Mouse (Mus musculus) thymus, adult 18-20 months (tissue): Measurements from ENCODE around the gene Hpse2.

ENCODE experiments used
- DNase-seq, 2 experiments: peaks; one replicate each; pipeline ENCODE4 v3.0.0; 2022; ENCODE audit warnings: mixed read lengths in 2 of 2

Gene Hpse2

DNA sequence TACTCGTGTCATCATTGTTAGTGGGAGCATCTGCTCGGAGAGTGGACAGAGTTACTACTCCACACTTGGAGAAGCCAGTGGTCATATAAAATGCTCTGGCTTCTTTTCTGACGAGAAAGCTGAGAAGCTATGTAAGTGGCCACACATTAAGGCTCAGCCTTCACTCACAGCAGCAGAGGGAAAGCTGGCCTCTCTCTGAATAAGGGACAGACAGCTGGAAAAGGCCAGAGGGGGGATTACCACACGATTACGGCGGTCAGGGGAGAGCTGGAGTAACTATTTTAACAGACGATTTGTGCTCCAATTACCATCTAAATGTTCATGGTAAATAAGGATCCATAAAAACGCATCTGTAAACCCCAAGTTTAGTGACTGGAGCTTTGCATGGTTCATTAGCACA lies 232.1 kb downstream of the Hpse2 start:
- DNase-seq = no peak

DNA sequence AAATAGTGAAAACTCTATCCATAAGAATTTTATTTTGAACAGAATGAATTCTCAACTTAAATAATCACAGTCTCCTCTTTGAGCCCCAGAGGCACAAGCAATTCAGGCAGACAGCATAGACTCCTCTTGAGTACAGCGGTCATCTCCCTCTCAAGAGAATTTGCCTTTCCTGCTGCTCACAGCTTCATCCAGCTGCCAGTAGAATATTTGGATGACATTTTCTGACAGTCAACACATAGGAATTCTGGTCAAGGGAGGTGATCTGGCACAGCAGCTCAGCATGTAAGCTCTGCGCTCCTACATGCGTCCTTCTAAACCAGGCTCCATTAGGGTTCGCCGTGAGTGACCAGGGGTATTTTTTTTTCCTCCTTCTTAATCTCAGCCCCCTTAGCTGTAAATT lies 232.6 kb downstream of the Hpse2 start:
- DNase-seq = no peak

DNA sequence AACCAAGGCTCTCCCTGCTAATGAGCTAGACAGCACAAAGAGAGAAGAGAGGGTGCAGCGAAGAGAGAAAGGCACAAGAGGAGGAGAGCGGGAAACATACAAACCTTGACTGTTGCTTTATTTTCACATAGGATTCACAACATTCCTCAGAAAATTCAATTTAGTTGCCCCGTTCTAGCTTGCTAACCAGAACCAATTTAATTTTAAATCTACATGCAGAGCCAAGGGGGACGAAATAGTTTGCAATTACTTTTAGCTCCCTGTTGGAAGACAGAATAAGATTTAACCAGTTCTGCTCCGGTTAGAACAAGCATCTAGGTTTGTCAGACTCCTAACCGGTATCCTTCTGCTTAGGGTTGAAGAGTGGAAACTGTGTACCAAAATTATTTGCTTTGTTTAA lies 240.3 kb downstream of the Hpse2 start:
- no peak for DNase-seq

DNA sequence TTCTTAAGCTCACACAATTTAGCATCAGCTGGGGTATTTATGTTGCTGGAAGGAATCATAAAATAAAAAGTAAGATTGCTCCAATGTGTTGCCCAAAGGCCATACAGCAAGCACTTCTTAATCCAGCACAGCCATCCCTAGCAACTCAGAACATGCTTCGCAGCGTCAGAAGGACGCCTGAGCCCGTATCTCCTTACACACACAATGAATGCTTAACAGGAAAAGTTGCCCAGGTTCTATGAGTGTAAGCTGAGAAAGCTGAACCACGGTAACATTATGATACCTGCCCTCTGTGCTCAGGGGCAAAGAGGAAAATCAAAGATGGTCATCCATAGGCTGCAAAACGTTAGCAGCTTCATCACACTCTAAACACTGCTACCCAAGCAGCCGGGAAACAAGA lies 241.3 kb downstream of the Hpse2 start:
- no peak for DNase-seq

DNA sequence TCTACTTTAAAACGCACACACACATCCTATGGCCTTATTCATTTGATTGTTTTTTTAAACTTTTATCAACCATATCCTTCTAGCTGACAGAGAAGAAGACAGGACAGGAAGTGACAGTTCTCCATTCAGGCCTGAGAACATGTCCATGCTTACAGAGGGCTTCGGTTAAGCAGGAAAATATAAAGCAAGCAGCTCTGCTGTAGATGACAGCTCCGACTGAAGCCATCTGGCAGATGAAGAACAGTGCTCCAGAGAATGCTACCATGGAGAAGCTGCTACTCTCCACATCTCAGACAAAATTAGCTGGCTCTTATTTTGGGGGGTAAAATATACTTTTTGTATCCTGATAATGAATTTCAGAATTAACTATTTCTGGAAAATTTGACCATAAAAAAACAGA lies 246.5 kb downstream of the Hpse2 start:
- DNase-seq = no peak

DNA sequence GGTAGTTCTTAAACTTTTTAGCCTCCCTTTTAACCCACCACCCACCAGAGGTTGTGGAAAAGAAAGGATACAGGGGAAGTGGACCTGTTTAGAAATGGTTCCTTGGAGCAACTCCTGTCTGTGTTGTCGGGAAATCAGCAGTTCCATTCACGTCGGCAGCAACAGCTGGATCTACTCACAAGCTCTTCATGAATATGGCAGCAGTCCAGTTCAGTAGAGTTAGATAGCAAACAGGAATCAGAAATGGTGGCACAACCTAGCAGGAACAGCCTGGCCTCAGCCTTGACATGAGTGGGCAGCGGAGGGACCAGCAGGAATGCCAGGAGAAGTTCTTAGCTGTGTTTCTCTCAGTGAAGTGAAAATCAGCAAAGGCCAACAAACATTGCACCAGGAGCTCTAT lies 278.4 kb downstream of the Hpse2 start:
- no peak for DNase-seq

DNA sequence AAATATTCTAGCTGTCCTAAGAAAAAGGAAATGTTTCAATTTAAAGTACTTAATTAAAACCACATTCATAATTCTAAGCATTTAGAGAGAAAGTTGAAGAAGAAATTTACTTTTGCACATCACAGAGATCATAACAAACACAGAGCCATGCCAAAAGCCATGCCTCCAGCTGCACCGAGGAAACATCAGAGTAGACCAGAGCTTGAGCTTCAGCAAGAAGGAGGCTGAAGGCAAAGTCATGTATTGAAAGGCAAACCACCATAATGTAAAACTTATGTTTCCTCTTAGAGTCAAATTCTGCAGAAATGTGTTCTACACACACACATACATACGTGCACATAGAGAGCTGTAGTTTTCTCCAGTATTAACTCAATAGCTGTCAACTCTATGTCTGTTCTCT lies 291.2 kb downstream of the Hpse2 start:
- DNase-seq = no peak

DNA sequence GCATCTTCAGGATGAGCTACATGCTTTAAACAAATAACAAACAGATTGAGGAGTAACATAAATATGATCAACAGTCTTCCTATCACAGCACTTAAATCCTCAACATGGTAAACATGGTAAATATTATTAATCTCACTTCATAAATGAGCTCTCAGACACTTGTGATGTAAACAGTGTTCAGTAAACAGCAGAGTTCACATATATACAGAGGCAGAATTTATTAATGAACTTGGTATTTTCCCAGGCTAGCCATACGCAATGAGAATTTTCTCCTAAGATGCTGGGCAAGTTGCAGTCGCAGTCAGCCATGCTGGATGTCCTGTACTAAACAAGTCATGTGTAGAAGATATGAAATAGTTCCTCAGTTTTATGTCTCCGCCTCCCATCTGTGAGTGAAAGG lies 300.9 kb downstream of the Hpse2 start:
- DNase-seq = no peak

DNA sequence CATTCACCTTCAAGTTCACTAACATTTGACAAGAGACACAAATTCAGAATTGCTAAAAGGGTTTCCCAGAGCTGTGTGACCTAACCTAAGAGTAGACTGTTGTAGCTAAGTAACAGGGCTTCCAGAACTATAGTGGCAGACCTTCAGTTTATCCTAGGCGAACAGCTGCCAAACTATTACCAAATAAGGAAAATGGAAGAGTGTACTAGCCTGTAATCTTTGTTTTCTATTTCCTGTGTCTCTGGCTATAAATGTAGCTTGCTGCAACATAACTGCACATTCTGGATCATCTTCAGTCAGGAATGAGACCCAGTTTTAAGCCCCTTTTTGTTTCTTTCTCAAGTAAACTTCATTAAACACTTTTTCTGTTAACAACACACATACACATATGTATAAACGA lies 324.0 kb downstream of the Hpse2 start:
- no peak for DNase-seq

DNA sequence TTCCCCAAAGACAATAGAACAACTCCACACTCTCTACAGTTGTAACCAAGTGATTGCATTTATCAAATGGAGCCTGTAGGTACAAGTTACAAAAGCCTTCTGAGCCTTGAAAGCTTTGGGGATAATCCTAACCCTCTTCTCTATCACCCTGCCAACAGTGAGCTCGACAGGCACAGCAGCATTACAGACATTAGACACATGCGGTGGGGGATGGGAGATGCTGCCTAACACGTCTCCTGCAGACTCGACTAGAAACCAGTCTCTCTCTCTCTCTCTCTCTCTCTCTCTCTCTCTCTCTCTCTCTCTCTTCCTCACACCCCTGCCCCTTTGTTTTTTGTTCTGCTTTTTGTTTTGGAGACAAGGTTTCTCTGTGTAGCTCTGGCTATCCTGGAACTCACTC lies 343.6 kb downstream of the Hpse2 start:
- no peak for DNase-seq

DNA sequence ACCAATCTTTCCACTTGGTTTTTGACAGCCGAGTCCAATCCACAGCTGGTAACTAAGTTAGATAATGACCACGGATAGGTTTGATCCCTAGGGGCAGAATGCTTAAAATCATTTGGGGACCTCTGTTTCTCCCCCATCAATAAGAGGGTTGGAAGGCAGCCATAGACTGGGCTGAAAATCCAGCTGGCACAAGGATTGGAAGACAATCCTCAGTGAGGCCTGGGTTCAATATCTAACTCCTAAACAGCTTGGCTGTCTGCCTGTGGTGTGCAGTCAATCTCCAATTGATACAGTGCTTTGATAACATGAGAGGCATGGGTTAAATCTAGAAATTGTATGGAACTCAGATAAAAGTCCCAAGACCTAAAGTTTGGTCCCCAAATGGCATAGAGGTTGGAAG lies 345.4 kb downstream of the Hpse2 start:
- DNase-seq = no peak

DNA sequence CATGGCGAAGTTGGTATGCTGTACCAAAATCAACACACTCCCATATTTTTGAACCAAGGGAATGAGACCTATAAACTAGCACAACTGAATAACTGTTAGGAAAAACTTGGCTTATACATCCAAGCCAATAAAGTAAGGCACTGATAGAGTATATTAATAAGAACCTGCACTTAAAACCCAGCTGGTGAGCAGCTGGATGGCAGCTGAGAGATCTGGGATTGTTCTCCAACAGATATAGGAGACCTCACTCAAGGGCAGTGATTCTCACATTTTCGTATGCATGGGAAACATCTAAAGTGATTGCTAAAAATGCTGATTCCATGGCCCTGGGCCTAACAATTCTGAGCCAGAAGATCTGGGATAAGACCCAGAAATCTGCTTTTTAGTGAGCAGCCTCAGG lies 345.9 kb downstream of the Hpse2 start:
- no peak for DNase-seq

DNA sequence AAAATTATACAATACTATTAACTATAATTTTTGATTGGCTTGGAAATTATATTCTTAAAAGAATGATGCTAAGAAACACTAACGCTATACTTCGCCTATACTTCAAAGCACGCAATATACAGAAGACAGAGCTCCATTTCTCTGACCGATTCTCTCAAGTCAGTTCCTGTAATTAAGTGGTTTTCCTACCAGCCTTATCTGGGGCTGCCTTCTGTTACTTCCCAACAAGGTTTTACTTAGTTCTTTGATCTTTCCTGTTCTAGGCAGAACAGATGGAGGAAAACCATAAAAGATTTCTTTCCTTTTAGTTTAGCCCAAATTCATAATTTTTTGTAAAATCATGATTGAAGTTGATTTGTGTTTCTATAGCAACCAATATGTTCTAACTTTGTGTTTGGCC lies 351.8 kb downstream of the Hpse2 start:
- DNase-seq = no peak

DNA sequence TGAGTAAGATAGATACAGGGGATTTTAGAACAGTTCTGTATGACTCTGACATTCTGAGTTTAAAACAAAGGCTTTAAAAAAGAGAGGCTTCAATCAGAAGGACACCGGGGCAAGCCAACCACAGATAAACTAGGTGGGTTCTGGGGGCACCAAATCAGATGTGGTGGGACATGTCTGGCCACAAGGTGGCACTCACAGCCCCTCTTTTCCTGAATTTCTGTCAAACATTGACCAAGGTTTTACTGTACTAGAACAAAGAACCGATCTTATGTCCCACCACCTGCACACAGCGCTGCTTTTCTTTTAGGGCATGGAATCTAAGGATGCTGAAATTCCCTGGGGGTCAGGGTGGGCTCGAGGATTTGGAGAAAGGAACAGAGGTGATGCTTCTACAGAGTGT lies 360.9 kb downstream of the Hpse2 start:
- no peak for DNase-seq

DNA sequence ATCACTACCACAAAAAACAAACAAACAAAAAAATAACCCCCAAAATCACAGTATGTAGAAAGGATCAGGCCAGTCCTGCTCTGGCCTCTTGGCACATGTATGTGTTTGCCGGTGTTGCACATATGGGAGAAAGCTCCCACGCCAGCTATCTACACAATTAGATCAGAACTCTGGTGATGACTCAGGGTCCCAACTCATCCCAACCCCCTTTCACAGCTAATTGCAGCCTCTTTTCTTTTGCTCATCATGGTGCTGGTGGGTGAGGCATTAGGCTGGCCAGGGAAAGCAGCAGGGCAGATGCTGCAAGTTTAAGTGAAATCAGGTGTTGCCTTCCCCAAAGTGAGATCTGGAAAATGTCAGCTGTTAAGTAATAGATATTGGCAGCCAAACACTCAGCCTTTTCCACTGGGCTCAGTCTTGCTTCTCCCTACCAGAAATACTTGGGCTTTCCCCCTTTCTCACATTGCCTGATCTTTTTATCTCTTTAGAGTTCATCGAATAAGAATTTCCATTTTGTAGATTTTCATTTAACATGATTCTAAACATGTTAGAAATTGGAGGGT lies 365.5 kb downstream of the Hpse2 start:
- DNase-seq = no peak

DNA sequence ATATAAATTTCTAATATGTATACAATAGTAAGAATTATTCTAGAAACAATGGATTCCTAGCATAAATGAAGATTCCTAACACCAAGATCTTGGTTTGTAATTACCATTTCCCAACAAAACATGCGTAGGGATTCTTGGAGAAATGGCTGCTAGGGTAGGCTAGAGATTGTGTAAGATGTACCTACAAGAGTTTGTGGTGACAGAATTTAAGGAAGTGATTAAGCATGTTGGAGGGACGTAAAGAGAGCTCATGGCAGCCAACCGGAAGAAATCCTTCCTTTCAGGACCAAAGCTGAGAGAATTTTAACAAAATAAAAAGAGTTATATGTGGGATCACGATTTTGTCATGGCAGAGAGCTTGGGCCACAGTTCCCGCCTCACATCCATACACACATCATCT lies 369.4 kb downstream of the Hpse2 start:
- no peak for DNase-seq

DNA sequence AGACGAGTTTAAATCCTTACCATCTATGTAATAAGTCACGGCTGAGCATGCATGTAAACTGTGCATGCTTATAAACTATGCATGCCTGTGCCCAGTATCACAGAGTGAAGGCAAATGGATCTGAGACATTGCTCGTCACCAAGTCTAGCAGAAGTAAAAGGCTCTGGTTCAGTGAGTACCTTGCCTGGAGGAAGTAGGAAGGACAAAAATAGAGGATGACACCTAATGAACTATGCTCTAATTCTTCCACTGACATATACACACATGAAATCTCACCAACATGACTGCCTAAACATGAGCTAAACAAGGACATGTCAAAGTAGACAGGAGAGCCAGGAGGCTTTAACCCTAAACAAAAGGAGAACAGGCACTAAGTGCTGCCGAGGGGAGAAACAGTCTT lies 391.7 kb downstream of the Hpse2 start:
- no peak for DNase-seq

DNA sequence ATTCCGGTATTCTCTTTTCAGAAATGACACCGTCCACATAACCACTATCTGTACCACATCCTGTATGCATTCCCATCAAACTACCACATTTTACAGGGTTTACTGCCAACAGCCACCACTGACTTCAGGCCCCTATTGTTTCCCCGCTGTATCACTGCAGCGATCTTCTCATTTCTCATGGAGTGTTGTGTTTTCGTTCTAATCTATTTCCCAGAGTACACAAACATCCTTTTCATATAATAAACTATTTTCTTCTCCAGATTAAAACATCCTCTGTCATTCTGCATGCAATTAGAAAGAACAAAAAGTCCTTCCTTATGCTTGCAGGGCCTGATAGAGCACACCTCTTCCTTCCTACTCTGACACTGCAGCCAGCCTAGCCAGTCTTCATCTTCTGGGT lies 399.3 kb downstream of the Hpse2 start:
- no peak for DNase-seq

DNA sequence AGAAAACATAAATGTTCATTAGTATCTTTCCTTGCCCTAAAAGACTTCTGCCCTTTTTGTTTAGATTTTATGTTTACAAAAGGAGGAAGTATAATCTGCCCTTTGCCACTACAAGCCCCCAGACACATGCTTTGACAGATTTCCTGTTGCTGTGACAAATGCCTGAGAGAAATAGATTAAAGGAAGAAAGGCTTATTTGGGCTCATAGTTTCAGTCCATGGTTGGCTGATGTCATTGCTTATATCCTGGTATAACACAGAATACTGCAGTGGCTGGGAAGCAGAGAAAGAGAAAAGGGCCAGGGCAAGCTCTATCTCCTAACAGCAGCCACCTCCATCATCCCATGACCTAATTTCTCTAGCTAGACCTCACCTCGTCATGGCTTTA lies 401.8 kb downstream of the Hpse2 start:
- no peak for DNase-seq

DNA sequence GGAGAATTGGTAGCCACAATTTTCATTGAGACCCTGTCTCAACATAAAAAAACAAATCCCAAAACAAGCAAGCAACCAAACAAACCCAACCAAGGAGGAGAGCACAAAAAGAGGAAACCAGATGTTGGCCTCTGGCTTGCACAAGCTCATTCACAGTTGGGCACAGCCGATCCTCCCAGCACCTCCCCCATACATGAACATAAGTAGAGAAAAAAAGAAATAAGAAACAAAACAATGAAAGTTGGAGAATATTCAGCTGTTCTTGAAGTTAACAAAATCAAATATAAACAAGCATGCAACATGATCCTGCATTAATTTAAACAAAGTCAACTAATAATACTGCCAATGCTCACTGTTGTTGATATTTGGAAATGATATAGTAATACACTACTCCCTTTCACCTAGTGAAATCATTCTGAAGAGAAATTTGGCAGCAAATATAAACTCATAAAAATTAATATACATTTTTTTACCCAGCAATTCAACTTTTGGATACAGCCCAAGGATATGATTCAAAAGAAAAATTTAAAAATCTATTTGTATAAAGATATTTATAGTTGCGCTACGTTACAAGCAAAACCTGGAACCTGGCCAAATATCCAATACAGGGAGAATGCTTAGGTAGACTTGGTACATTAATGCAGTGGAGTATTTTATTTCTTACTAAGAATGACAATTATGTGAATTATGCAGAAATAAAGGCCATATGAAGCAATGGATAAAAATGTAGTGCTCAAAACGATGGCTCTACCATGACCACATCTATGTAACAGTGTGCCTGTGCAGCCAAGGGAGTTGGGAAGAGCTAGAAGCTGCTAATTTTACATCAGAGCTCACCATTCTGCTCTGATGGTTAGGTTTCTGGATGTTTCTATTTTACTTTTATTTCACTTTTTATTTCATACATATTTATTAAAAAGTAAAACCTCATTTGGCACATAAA lies 402.5 kb downstream of the Hpse2 start:
- DNase-seq = no peak

DNA sequence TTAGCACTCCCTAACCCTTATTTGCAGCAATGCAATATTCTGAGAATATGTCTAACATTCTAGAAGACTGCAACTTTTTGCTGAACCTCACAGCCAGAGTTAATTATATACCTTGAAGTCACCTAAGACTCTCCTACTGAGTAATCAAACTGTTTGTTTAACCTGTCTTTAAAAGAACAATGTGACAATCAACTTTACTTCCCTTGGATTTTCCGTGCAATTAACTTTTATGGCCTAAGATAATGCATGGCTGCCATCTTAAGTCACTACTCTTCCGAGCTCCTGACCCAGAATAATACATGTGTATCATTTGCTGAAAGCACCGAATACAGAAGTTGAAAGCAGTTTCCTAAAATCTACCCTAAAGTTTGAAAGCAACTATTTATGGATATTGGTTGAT lies 407.6 kb downstream of the Hpse2 start:
- no peak for DNase-seq

DNA sequence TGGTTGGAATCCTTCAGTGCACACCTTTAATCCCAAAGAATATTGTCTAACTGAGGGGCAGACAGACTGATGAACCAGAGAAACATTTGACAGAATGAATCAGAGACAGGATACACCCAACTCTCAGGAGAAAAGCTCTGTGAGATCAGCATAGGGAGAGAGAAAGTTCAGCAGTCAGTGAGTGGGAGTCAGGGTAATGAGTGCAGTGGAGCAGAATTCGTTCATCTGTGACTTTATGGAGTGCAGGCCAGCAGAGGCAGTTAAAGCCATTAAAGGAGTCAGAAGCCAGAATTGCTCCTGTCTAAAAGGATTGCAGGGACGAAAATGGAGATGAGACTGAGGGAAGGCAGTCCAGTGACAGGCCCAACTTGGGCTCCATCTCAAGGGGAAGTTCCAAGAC lies 410.2 kb downstream of the Hpse2 start:
- DNase-seq = no peak

DNA sequence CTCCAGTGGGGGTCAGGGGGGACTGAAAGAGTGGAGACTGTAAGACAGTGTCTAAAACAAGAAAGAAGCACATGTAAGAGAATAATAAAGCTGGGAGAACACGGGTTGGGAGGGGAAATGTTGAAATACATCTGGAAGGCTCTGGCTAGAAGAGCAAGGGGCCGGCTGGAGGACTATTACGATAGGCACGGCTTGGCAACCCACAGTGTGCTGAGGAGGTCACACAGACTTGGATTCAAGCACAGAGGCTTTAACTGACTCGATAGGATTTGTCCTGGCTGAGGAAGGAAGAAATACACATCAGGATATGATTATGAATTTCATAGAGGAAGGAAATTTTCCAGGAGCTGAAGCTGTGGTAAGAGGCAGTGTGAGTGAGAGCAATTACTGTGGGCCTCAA lies 414.4 kb downstream of the Hpse2 start:
- DNase-seq = no peak

DNA sequence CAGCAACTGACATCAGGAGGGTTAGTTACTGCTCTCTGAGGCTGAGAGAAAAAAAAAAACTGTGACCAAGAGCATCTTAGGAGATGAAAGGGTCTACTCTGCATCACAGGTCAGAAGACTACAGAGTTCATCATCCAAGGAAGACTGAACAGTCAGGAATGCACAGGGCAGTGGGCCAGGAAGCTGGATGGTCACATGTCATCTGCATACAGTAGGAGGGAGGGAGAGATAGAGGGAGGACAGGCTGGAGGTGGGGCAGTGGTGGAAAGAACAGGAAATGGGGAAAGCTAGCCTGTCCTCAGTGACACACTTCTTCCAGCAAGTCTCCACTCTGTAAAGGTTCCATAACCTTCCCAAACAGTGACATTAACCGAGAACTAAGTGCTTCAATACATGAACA lies 423.0 kb downstream of the Hpse2 start:
- no peak for DNase-seq

DNA sequence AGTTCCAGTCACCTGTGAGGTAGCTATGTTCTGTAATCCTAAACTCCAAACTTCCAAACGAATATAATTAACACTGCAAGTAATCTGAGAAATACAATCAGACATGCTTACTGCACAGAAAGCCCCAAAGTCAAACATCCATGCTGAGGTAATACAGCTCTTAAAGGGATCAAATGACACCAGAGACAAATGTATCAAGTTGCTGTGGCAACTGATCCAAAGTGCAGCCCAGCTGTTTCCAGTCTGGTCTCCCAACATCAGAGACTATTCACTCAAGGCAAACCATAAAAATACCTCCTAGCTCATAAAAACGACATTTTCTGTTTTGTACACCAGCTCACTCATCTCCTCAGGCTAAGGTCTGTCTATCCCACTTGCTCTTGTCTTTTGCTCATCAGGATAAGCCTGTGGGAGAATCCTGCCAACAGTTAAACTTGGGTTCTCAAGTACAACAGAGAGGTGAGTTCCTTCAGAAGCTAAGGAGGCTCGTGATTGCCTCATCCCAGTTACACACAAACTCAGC lies 440.0 kb downstream of the Hpse2 start:
- no peak for DNase-seq
